Mouse (Mus musculus): ENCODE results near the gene Taar3.

- TF ChIP-seq POLR2A (IDR thresholded peaks at IDR 0.05; ENCODE audit: low read depth, low read length) (no peak), CTCF (conservative IDR thresholded peaks at IDR 0.05; ENCODE audit: insufficient read depth, insufficient read length, low read depth, low read length) (no peak)
Observed at GRCm38 (mm10) chr10:23901119-23901518, 48.2 kb upstream of the Taar3 start.

Data from kidney, adult 2 months (tissue).